ENCODE assay signal across 10 mouse cellular contexts in genomic region chr10:112203463-112203862, GRCm38 (mm10). TPM values are rescaled to one million over a fixed set of nuclear protein-coding genes. Genes with fewer than 3 reads are reported as not detected.
A peak's percentile ranks its signal among the peaks of the same experiment; 100 is the strongest.
DNase-seq lines count a peak whose midpoint lies in the region; ATAC-seq and TF ChIP-seq lines count a peak whose summit lies in the region.
"Had no signal": no experiment of that assay in that cellular context is flagged by ENCODE, and none has a peak within 500 bp of the region (broad histone marks: within the 10 kb centered on the region; RNA-seq: fewer than 3 reads in every experiment).

No protein-coding gene starts in this region.

- H3K27ac ChIP-seq in embryonic facial prominence, embryonic 14.5 days (replicated peaks; ENCODE audit: low read depth, low read length), result no peak overlapping the region
- no peak overlapping the region for H3K27ac ChIP-seq in stomach, postnatal 0 days (replicated peaks)
- H3K27ac ChIP-seq: macrophage had no signal

- TF ChIP-seq POLR2A in lung, adult 2 months (IDR thresholded peaks at IDR 0.05; ENCODE audit: borderline replicate concordance, extremely low read depth, low read depth, low read length), result no peak

- no peaks in the 10 kb centered on the region for H3K36me3 ChIP-seq in embryonic facial prominence, embryonic 14.5 days (ENCODE audit: control insufficient read depth, insufficient read depth, low read length)
- no peaks in the 10 kb centered on the region for H3K36me3 ChIP-seq in stomach, postnatal 0 days (ENCODE audit: control insufficient read depth, insufficient read depth, low read length)

- TF ChIP-seq CTCF in lung, adult 2 months (IDR thresholded peaks at IDR 0.05; ENCODE audit: insufficient read depth, low read length), result 0 out of 2 replicates have a peak, but pooled peaks have one; percentile 8
- TF ChIP-seq CTCF in stomach, postnatal 0 days (IDR thresholded peaks at IDR 0.05; ENCODE audit: low read depth), result peak; percentile 77

- no peaks in the 10 kb centered on the region for H3K9me3 ChIP-seq in embryonic facial prominence, embryonic 14.5 days (ENCODE audit: control insufficient read depth, low read length)
- no peaks in the 10 kb centered on the region for H3K9me3 ChIP-seq in stomach, postnatal 0 days (ENCODE audit: control insufficient read depth, low read length)

- peak; percentile 80 for ATAC-seq in embryonic facial prominence, embryonic 14.5 days (ENCODE audit: low read depth)
- ATAC-seq in stomach, postnatal 0 days (ENCODE audit: low FRiP score, low TSS enrichment), result no peak
- no peak for ATAC-seq in erythroblast, adult 5-6 weeks (replicated peaks; ENCODE audit: low FRiP score, poor library complexity, severe bottlenecking)
- no peak for ATAC-seq in monocyte, adult 5-6 weeks (replicated peaks; ENCODE audit: insufficient number of reproducible peaks, low FRiP score, low TSS enrichment, poor library complexity, severe bottlenecking)

- WGBS in lung, adult 2 months, result 52% methylated on average over 2 of the region's 2 CpGs
- 47% methylated on average over 2 of the region's 2 CpGs for WGBS in embryonic facial prominence, embryonic 14.5 days
- WGBS in stomach, postnatal 0 days, result 59% methylated on average over 2 of the region's 2 CpGs

- TF ChIP-seq EP300 in stomach, postnatal 0 days (optimal IDR thresholded peaks at IDR 0.05), result no peak

- no peak overlapping the region for H3K4me2 ChIP-seq in embryonic facial prominence, embryonic 14.5 days (ENCODE audit: low read depth, low read length)
- H3K4me2 ChIP-seq in stomach, postnatal 0 days (replicated peaks; ENCODE audit: low read depth), result no peak overlapping the region

- no peaks in the 10 kb centered on the region for H3K27me3 ChIP-seq in embryonic facial prominence, embryonic 14.5 days (replicated peaks; ENCODE audit: control insufficient read depth, insufficient read depth, low read length)
- H3K27me3 ChIP-seq in stomach, postnatal 0 days (ENCODE audit: control insufficient read depth, insufficient read depth, low read length), result no peaks in the 10 kb centered on the region

- H3K4me1 ChIP-seq in lung, adult 2 months (ENCODE audit: control insufficient read depth, insufficient read depth, low read length), result no peaks in the 10 kb centered on the region
- H3K4me1 ChIP-seq in embryonic facial prominence, embryonic 14.5 days (ENCODE audit: control insufficient read depth, insufficient read depth, low read length), result no peaks in the 10 kb centered on the region
- no peaks in the 10 kb centered on the region for H3K4me1 ChIP-seq in stomach, postnatal 0 days (replicated peaks; ENCODE audit: control insufficient read depth, insufficient read depth)

- no peak overlapping the region for H3K9ac ChIP-seq in embryonic facial prominence, embryonic 14.5 days (ENCODE audit: low read depth, low read length)
- no peak overlapping the region for H3K9ac ChIP-seq in stomach, postnatal 0 days (ENCODE audit: low read length)

- no peak overlapping the region for H3K4me3 ChIP-seq in lung, adult 2 months (replicated peaks; ENCODE audit: extremely low read depth, low read depth, low read length)
- H3K4me3 ChIP-seq in embryonic facial prominence, embryonic 14.5 days (ENCODE audit: low read depth, low read length), result no peak overlapping the region
- H3K4me3 ChIP-seq in stomach, postnatal 0 days (ENCODE audit: low read depth, low read length), result no peak overlapping the region

- DNase-seq in lung, adult 2 months, result no peak
- DNase-seq in lung, adult 18-20 months, result no peak
- DNase-seq in embryonic facial prominence, embryonic 14.5 days (ENCODE audit: low spot score), result peak; percentile 78
- peak; percentile 50 for DNase-seq in kidney, postnatal 10 days
- peak; percentile 3 for DNase-seq in lung, postnatal 10 days
- DNase-seq in stomach, postnatal 0 days (ENCODE audit: low spot score), result peak; percentile 15

RNA-seq across cellular contexts. Expression of gene Caps2, which starts 40.0 kb away (rescaled TPM):
- polyA plus RNA-seq in lung, adult 2 months (2012; rRNA removed), result 0.10 and 0.37 TPM in 2 replicates
- polyA plus RNA-seq in embryonic facial prominence, embryonic 14.5 days (2014; fragmentation: Nextera tagmentation; extraction: Ambion mirVana), result 0.39 and 0.46 TPM in 2 replicates
- polyA plus RNA-seq in stomach, postnatal 0 days (2015; fragmentation: Nextera tagmentation; extraction: Ambion mirVana), result 0.04 and 0.16 TPM in 2 replicates
- not detected in 2 replicates for total RNA-seq in erythroblast, adult 5-6 weeks (2015; ENCODE audit: low replicate concordance)
- total RNA-seq in erythroblast, adult 5-6 weeks (2017; ENCODE audit: low replicate concordance), result not detected in 2 replicates
- total RNA-seq in monocyte, adult 5-6 weeks (2017), result not detected in 3 replicates
- total RNA-seq: common myeloid progenitor, adult 5-6 weeks had no signal
- polyA plus RNA-seq: macrophage had no signal

RNA-seq across cellular contexts. Expression of gene Glipr1l3, which starts 43.3 kb away (rescaled TPM):
- not detected in 2 replicates for polyA plus RNA-seq in lung, adult 2 months (2012; rRNA removed)
- not detected in 2 replicates for polyA plus RNA-seq in embryonic facial prominence, embryonic 14.5 days (2014; fragmentation: Nextera tagmentation; extraction: Ambion mirVana)
- not detected in 2 replicates for polyA plus RNA-seq in stomach, postnatal 0 days (2015; fragmentation: Nextera tagmentation; extraction: Ambion mirVana)
- total RNA-seq in erythroblast, adult 5-6 weeks (2015; ENCODE audit: low replicate concordance), result not detected in 2 replicates
- total RNA-seq in erythroblast, adult 5-6 weeks (2017; ENCODE audit: low replicate concordance), result not detected in 2 replicates
- not detected in 3 replicates for total RNA-seq in monocyte, adult 5-6 weeks (2017)
- total RNA-seq: common myeloid progenitor, adult 5-6 weeks had no signal
- polyA plus RNA-seq: macrophage had no signal

Comparison
In these comparisons a context has a peak if more than half of its experiments do, and no peak if none do; other contexts are left out.
1. DNase-seq: peak in embryonic facial prominence, embryonic 14.5 days (single experiment), kidney, postnatal 10 days (single experiment), lung, postnatal 10 days (single experiment) and stomach, postnatal 0 days (single experiment); none in lung, adult 2 months (single experiment) and lung, adult 18-20 months (0 of 2).